Mouse (Mus musculus): Measurements from ENCODE around the gene Serpinb9. TPM values are rescaled to one million over a fixed set of nuclear protein-coding genes. Genes with fewer than 3 reads are reported as not detected.

The Serpinb9 gene
- polyA plus RNA-seq, 1 experiment: 15.0 TPM

- Histone ChIP-seq H3K27ac (ENCODE audit: insufficient read depth, low read length) (no peak overlapping the region), H3K4me1 (ENCODE audit: control insufficient read depth, insufficient read depth, low read length) (peaks cover 13% of the 10 kb centered on the region), H3K4me3 (ENCODE audit: insufficient read depth, low read length) (no peak overlapping the region)
- no peak for TF ChIP-seq CTCF (IDR thresholded peaks at IDR 0.05; ENCODE audit: borderline replicate concordance, insufficient read depth, low read length)
These were observed 33.9 kb upstream of the Serpinb9 start for GRCm38 (mm10) chr13:32968996-32969640.

DNA sequence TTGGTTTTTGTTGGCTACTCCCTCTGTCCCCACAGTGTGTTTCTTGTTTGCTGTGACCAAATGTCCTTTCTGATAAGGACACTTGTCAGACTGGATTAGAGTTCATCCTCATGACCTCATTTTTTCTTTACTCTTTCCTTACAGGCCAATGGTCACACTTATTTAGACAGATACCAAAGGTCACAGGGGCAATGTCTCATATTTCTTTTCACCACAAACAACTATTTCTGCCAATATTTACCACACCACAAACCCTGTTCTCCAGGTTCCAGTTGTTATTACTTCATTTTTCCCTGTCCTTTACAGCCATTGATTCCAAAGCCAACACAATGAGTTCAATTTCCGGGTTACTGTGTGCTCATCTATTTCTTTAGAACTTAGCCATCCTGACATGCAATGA is 33.4 kb upstream of the Serpinb9 start:
- peaks cover 8% of the 10 kb centered on the region; the same call in 1 of the 2 replicates for H3K4me1 ChIP-seq (ENCODE audit: control insufficient read depth, insufficient read depth, low read length)
- no peak overlapping the region for H3K4me3 ChIP-seq (ENCODE audit: insufficient read depth, low read length)
- H3K27ac ChIP-seq (ENCODE audit: insufficient read depth, low read length): no peak overlapping the region
- TF ChIP-seq CTCF (IDR thresholded peaks at IDR 0.05; ENCODE audit: borderline replicate concordance, insufficient read depth, low read length) (no peak), POLR2A (IDR thresholded peaks at IDR 0.05; ENCODE audit: low read depth, low read length) (no peak)

GRCm38 (mm10) chr13:32970776-32971175 is 32.3 kb upstream of the Serpinb9 start:
- no peak for TF ChIP-seq CTCF (IDR thresholded peaks at IDR 0.05; ENCODE audit: borderline replicate concordance, insufficient read depth, low read length)
- TF ChIP-seq POLR2A (IDR thresholded peaks at IDR 0.05; ENCODE audit: low read depth, low read length): no peak
- Histone ChIP-seq H3K4me1 (ENCODE audit: control insufficient read depth, insufficient read depth, low read length) (no peaks in the 10 kb centered on the region), H3K27ac (ENCODE audit: insufficient read depth, low read length) (no peak overlapping the region), H3K4me3 (ENCODE audit: insufficient read depth, low read length) (no peak overlapping the region)

GRCm38 (mm10) chr13:32974268-32974667 is 28.8 kb upstream of the Serpinb9 start:
- TF ChIP-seq POLR2A (IDR thresholded peaks at IDR 0.05; ENCODE audit: low read depth, low read length) (no peak), CTCF (IDR thresholded peaks at IDR 0.05; ENCODE audit: borderline replicate concordance, insufficient read depth, low read length) (no peak)
- Histone ChIP-seq H3K4me3 (ENCODE audit: insufficient read depth, low read length) (no peak overlapping the region), H3K4me1 (ENCODE audit: control insufficient read depth, insufficient read depth, low read length) (no peaks in the 10 kb centered on the region), H3K27ac (ENCODE audit: insufficient read depth, low read length) (no peak overlapping the region)

DNA sequence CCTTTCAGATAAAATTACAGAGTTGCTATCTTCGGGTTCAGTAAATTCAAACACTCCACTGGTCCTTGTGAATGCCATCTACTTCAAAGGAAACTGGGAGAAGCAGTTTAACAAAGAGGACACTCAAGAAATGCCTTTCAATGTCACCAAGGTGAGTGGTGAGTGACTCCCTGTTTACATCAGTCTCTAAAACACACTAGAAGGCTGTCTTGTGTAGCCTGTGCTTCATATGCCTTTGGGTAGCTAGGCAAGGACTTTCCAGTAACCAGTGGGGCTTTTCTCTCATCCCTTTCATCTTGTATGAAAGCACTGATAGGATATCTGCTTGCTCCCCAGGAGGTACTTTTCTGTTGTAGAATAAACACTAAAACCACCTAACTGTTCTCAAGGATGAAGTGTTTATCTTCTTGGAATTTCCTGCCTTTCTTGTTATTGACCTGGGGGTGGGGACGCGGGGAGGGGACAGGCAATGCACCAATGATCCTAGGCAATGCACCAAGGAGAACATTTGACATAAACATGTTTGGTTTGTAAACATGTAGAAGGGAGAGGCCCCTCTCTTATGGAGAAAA is 28.1 kb upstream of the Serpinb9 start:
- no peak for TF ChIP-seq CTCF (IDR thresholded peaks at IDR 0.05; ENCODE audit: borderline replicate concordance, insufficient read depth, low read length)
- no peak overlapping the region for H3K4me3 ChIP-seq (ENCODE audit: insufficient read depth, low read length)
- H3K4me1 ChIP-seq (ENCODE audit: control insufficient read depth, insufficient read depth, low read length): no peaks in the 10 kb centered on the region
- no peak overlapping the region for H3K27ac ChIP-seq (ENCODE audit: insufficient read depth, low read length)

GRCm38 (mm10) chr13:32975710-32976109 is 27.3 kb upstream of the Serpinb9 start:
- TF ChIP-seq POLR2A (IDR thresholded peaks at IDR 0.05; ENCODE audit: low read depth, low read length): no peak
- TF ChIP-seq CTCF (IDR thresholded peaks at IDR 0.05; ENCODE audit: borderline replicate concordance, insufficient read depth, low read length): no peak
- Histone ChIP-seq H3K4me1 (ENCODE audit: control insufficient read depth, insufficient read depth, low read length) (no peaks in the 10 kb centered on the region), H3K27ac (ENCODE audit: insufficient read depth, low read length) (no peak overlapping the region), H3K4me3 (ENCODE audit: insufficient read depth, low read length) (no peak overlapping the region)

DNA sequence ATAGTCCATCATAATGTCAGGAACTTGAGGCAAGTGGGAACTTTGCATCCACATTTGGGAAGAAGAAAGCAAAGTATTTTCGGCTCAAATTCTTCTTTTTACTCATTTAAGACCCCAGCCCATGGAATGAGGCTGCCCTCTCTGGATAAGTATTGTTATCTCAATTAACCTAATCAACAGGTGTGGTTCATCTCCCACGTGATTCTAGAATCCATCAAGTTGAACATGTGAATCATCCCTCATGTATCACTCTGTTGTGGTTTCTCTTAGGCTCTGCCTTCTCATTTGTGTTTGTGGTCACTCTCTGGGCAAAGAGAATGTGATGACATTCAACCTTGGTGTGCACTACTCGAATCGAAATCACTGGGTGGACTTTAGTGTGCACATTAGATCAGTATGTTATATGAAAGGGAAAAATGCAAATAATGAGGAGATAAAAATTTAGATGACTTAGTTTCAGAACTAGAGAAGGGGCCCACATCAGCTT is 20.5 kb upstream of the Serpinb9 start:
- no peak for TF ChIP-seq POLR2A (IDR thresholded peaks at IDR 0.05; ENCODE audit: low read depth, low read length)
- TF ChIP-seq CTCF (IDR thresholded peaks at IDR 0.05; ENCODE audit: borderline replicate concordance, insufficient read depth, low read length): no peak
- no peak overlapping the region for H3K27ac ChIP-seq (ENCODE audit: insufficient read depth, low read length)
- H3K4me3 ChIP-seq (ENCODE audit: insufficient read depth, low read length): no peak overlapping the region
- no peaks in the 10 kb centered on the region for H3K4me1 ChIP-seq (ENCODE audit: control insufficient read depth, insufficient read depth, low read length)

GRCm38 (mm10) chr13:32986256-32986655 is 16.8 kb upstream of the Serpinb9 start:
- Histone ChIP-seq H3K4me3 (ENCODE audit: insufficient read depth, low read length) (no peak overlapping the region), H3K27ac (ENCODE audit: insufficient read depth, low read length) (no peak overlapping the region), H3K4me1 (ENCODE audit: control insufficient read depth, insufficient read depth, low read length) (no peaks in the 10 kb centered on the region)
- no peak for TF ChIP-seq POLR2A (IDR thresholded peaks at IDR 0.05; ENCODE audit: low read depth, low read length)
- no peak for TF ChIP-seq CTCF (IDR thresholded peaks at IDR 0.05; ENCODE audit: borderline replicate concordance, insufficient read depth, low read length)

- H3K27ac ChIP-seq (ENCODE audit: insufficient read depth, low read length): no peak overlapping the region
- no peak overlapping the region for H3K4me3 ChIP-seq (ENCODE audit: insufficient read depth, low read length)
- TF ChIP-seq CTCF (IDR thresholded peaks at IDR 0.05; ENCODE audit: borderline replicate concordance, insufficient read depth, low read length) (no peak), POLR2A (IDR thresholded peaks at IDR 0.05; ENCODE audit: low read depth, low read length) (no peak)
- H3K4me1 ChIP-seq (ENCODE audit: control insufficient read depth, insufficient read depth, low read length): no peaks in the 10 kb centered on the region
These were observed 9.7 kb upstream of the Serpinb9 start for GRCm38 (mm10) chr13:32993152-32993893.

GRCm38 (mm10) chr13:32993894-32994242 is 9.2 kb upstream of the Serpinb9 start:
- no peak overlapping the region for H3K4me3 ChIP-seq (ENCODE audit: insufficient read depth, low read length)
- no peaks in the 10 kb centered on the region for H3K4me1 ChIP-seq (ENCODE audit: control insufficient read depth, insufficient read depth, low read length)
- TF ChIP-seq POLR2A (IDR thresholded peaks at IDR 0.05; ENCODE audit: low read depth, low read length) (no peak), CTCF (IDR thresholded peaks at IDR 0.05; ENCODE audit: borderline replicate concordance, insufficient read depth, low read length) (no peak)
- no peak overlapping the region for H3K27ac ChIP-seq (ENCODE audit: insufficient read depth, low read length)
